Mouse (Mus musculus) forebrain, embryonic 10.5 days (tissue): ENCODE results near the gene Bhlha15. TPM values are rescaled to one million over a fixed set of nuclear protein-coding genes. Genes with fewer than 3 reads are reported as not detected.

Experiments
- DNase-seq: peaks from one replicate; pipeline ENCODE4 v3.0.0-alpha.2; 2017; ENCODE audit warnings: low spot score; ENCODE audit errors: extremely low spot score
- H3K27ac ChIP-seq: fragments of 300-500 bp; sonication (generic); 2 replicates; pipeline ENCODE4 v1.5.1; 2016; ENCODE audit warnings: mild to moderate bottlenecking
- H3K27me3 ChIP-seq: fragments of 300-500 bp; sonication (generic); 2 replicates; pipeline ENCODE4 v1.6.1; 2016; ENCODE audit warnings: mild to moderate bottlenecking; ENCODE audit not compliant: poor library complexity, severe bottlenecking
- H3K36me3 ChIP-seq: fragments of 300-500 bp; sonication (generic); replicated peaks from 2 replicates; pipeline ENCODE4 v1.6.1; 2016; ENCODE audit warnings: mild to moderate bottlenecking, moderate library complexity
- H3K4me1 ChIP-seq: fragments of 300-500 bp; sonication (generic); 2 replicates; pipeline ENCODE4 v1.6.1; 2016
- H3K4me3 ChIP-seq: fragments of 300-500 bp; sonication (generic); 2 replicates; pipeline ENCODE4 v1.5.1; 2016; ENCODE audit warnings: mild to moderate bottlenecking, moderate library complexity
- H3K9me3 ChIP-seq: fragments of 300-500 bp; sonication (generic); 2 replicates; pipeline ENCODE4 v1.6.1; 2016; ENCODE audit warnings: mild to moderate bottlenecking, moderate library complexity
- WGBS: fragments of 180-500 bp; shearing (Covaris S2); methylation state at CpG from one replicate; pipeline ENCODE4 v1.1.7; 2016; 5-methylcytosine and 5-hydroxymethylcytosine counted together
- polyA plus RNA-seq: library from polyadenylated mRNA; unstranded; fragments of >200 nt; fragmentation: Nextera tagmentation; extraction: Ambion mirVana; gene quantifications from 2 replicates; pipeline ENCODE4 v1.2.1, GENCODE M21; 2016

Gene Bhlha15
- polyA plus RNA-seq, result 0.12 and 0.23 TPM in 2 replicates

- Histone ChIP-seq H3K9me3 (no peaks in the 10 kb centered on the region), H3K4me1 (peaks cover 25% of the 10 kb centered on the region), H3K27ac (peak within 1 kb of the TSS; percentile 46; the same call in 1 of the 2 replicates), H3K36me3 (peaks cover 27% of the 10 kb centered on the region), H3K4me3 (peak within 1 kb of the TSS; percentile 47), H3K27me3 (peaks cover 7% of the 10 kb centered on the region; the same call in 1 of the 2 replicates)
- 4% methylated on average over 25 of the region's 26 CpGs for WGBS
- peak; percentile 41 for DNase-seq
These were observed at the start of gene Bhlha15 for GRCm38 (mm10) chr5:144189950-144190583. Bhlha15 (plus strand) TSS chr5:144190286.

GRCm38 (mm10) chr5:144143531-144143930 lies 46.6 kb upstream of the Bhlha15 start:
- H3K4me3 ChIP-seq, result no peak overlapping the region
- H3K36me3 ChIP-seq, result peaks cover 75% of the 10 kb centered on the region
- H3K27me3 ChIP-seq, result no peaks in the 10 kb centered on the region
- no peak for DNase-seq
- H3K27ac ChIP-seq, result no peak overlapping the region
- no peaks in the 10 kb centered on the region for H3K4me1 ChIP-seq
- 94% methylated on average over 5 of the region's 5 CpGs for WGBS
- no peaks in the 10 kb centered on the region for H3K9me3 ChIP-seq

GRCm38 (mm10) chr5:144146898-144147297 lies 43.2 kb upstream of the Bhlha15 start:
- Histone ChIP-seq H3K36me3 (peaks cover 82% of the 10 kb centered on the region), H3K27me3 (no peaks in the 10 kb centered on the region), H3K9me3 (no peaks in the 10 kb centered on the region), H3K27ac (no peak overlapping the region), H3K4me3 (no peak overlapping the region), H3K4me1 (no peaks in the 10 kb centered on the region)
- DNase-seq, result no peak

- Histone ChIP-seq H3K27ac (no peak overlapping the region), H3K4me3 (no peak overlapping the region), H3K4me1 (no peaks in the 10 kb centered on the region), H3K9me3 (no peaks in the 10 kb centered on the region), H3K36me3 (peaks cover 69% of the 10 kb centered on the region), H3K27me3 (no peaks in the 10 kb centered on the region)
- WGBS, result 96% methylated on average over 4 of the region's 4 CpGs
- no peak for DNase-seq
These were observed 40.6 kb upstream of the Bhlha15 start for GRCm38 (mm10) chr5:144149530-144149929.

GRCm38 (mm10) chr5:144151270-144151669 lies 38.8 kb upstream of the Bhlha15 start:
- WGBS, result 92% methylated on average over 4 of the region's 4 CpGs
- H3K9me3 ChIP-seq, result no peaks in the 10 kb centered on the region
- no peaks in the 10 kb centered on the region for H3K27me3 ChIP-seq
- no peaks in the 10 kb centered on the region for H3K4me1 ChIP-seq
- H3K27ac ChIP-seq, result no peak overlapping the region
- peaks cover 57% of the 10 kb centered on the region for H3K36me3 ChIP-seq
- H3K4me3 ChIP-seq, result no peak overlapping the region
- no peak for DNase-seq

GRCm38 (mm10) chr5:144154528-144154927 lies 35.6 kb upstream of the Bhlha15 start:
- no peak overlapping the region for H3K4me3 ChIP-seq
- H3K27ac ChIP-seq, result no peak overlapping the region
- peaks cover 60% of the 10 kb centered on the region for H3K36me3 ChIP-seq
- H3K27me3 ChIP-seq, result no peaks in the 10 kb centered on the region
- H3K4me1 ChIP-seq, result no peaks in the 10 kb centered on the region
- DNase-seq, result peak; percentile 45
- WGBS, result 43% methylated on average over 7 of the region's 7 CpGs
- no peaks in the 10 kb centered on the region for H3K9me3 ChIP-seq

- Histone ChIP-seq H3K27me3 (no peaks in the 10 kb centered on the region), H3K4me1 (peaks cover 7% of the 10 kb centered on the region; the same call in 1 of the 2 replicates), H3K27ac (no peak overlapping the region), H3K4me3 (no peak overlapping the region), H3K36me3 (peaks cover 67% of the 10 kb centered on the region), H3K9me3 (no peaks in the 10 kb centered on the region)
- DNase-seq, result no peak
- WGBS, result 73% methylated on average over 4 of the region's 4 CpGs
These were observed 31.5 kb upstream of the Bhlha15 start for GRCm38 (mm10) chr5:144158604-144159003.

- H3K36me3 ChIP-seq, result peaks cover 72% of the 10 kb centered on the region
- peaks cover 7% of the 10 kb centered on the region; the same call in 1 of the 2 replicates for H3K4me1 ChIP-seq
- H3K27ac ChIP-seq, result no peak overlapping the region
- no peak overlapping the region for H3K4me3 ChIP-seq
- no peak for DNase-seq
- WGBS, result 95% methylated on average over 8 of the region's 8 CpGs
- H3K9me3 ChIP-seq, result no peaks in the 10 kb centered on the region
- no peaks in the 10 kb centered on the region for H3K27me3 ChIP-seq
These were observed 30.9 kb upstream of the Bhlha15 start for GRCm38 (mm10) chr5:144159137-144159536.

GRCm38 (mm10) chr5:144162080-144162812 lies 27.8 kb upstream of the Bhlha15 start:
- 88% methylated on average over 5 of the region's 5 CpGs for WGBS
- no peak overlapping the region for H3K27ac ChIP-seq
- no peaks in the 10 kb centered on the region for H3K9me3 ChIP-seq
- H3K36me3 ChIP-seq, result peaks cover 92% of the 10 kb centered on the region
- no peaks in the 10 kb centered on the region for H3K27me3 ChIP-seq
- H3K4me1 ChIP-seq, result peaks cover 7% of the 10 kb centered on the region; the same call in 1 of the 2 replicates
- H3K4me3 ChIP-seq, result no peak overlapping the region
- DNase-seq, result no peak

GRCm38 (mm10) chr5:144162813-144163517 lies 27.1 kb upstream of the Bhlha15 start:
- Histone ChIP-seq H3K9me3 (no peaks in the 10 kb centered on the region), H3K27ac (no peak overlapping the region), H3K27me3 (no peaks in the 10 kb centered on the region), H3K4me1 (peaks cover 7% of the 10 kb centered on the region; the same call in 1 of the 2 replicates), H3K36me3 (peaks cover 90% of the 10 kb centered on the region), H3K4me3 (no peak overlapping the region)
- 86% methylated on average over 10 of the region's 10 CpGs for WGBS
- no peak for DNase-seq

- H3K36me3 ChIP-seq, result peaks cover 84% of the 10 kb centered on the region
- no peak for DNase-seq
- WGBS, result 84% methylated on average over 3 of the region's 3 CpGs
These were observed 24.3 kb upstream of the Bhlha15 start for GRCm38 (mm10) chr5:144165756-144166155.

GRCm38 (mm10) chr5:144169275-144169975 lies 20.7 kb upstream of the Bhlha15 start:
- no peaks in the 10 kb centered on the region for H3K9me3 ChIP-seq
- no peaks in the 10 kb centered on the region for H3K4me1 ChIP-seq
- no peaks in the 10 kb centered on the region for H3K27me3 ChIP-seq
- no peak for DNase-seq
- peaks cover 89% of the 10 kb centered on the region for H3K36me3 ChIP-seq
- no peak overlapping the region for H3K27ac ChIP-seq
- no peak overlapping the region for H3K4me3 ChIP-seq
- WGBS, result 95% methylated on average over 8 of the region's 8 CpGs

More at GRCm38 (mm10) chr5:144165756-144166155, 24.3 kb upstream of the Bhlha15 start:
- H3K27me3 ChIP-seq, result no peaks in the 10 kb centered on the region
- no peak overlapping the region for H3K27ac ChIP-seq
- H3K9me3 ChIP-seq, result no peaks in the 10 kb centered on the region
- H3K4me1 ChIP-seq, result peaks cover 7% of the 10 kb centered on the region; the same call in 1 of the 2 replicates
- H3K4me3 ChIP-seq, result no peak overlapping the region
